Mouse (Mus musculus) lung, postnatal 14 days (tissue): Measurements from ENCODE around the gene Sun5.

Source experiments
- DNase-seq: peaks from one replicate; pipeline ENCODE4 v3.0.0; 2021

The Sun5 gene

GRCm38 (mm10) chr2:153808146-153808545, 62.7 kb downstream of the Sun5 start:
- no peak for DNase-seq

- peak; percentile 57 for DNase-seq
Observed at GRCm38 (mm10) chr2:153807464-153807863, 63.4 kb downstream of the Sun5 start.
